Mouse (Mus musculus): Measurements from ENCODE around the gene Rnf169.

DNA sequence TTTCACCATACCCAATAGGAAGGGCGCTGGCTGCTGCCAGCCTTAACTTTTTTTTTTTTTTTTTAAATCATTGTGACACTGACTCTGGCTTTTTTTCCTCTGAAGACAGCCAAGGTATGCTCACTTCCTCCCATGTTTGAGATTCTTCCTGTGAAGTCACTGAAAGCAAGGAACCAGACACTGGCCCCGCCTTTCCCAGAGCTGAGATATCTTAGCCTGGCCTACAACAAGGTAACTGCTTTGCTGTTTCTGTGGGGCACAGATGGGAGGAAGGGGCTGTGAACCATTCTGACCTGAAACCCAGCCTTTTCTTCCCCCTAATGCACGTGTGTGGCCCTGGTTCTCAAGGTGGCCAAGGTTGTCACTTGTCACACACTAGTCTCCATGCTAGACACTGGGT lies 73.9 kb downstream of the Rnf169 start:
- TF ChIP-seq CTCF (IDR thresholded peaks at IDR 0.05; ENCODE audit: borderline replicate concordance, insufficient read depth, low read depth, low read length) (no peak), POLR2A (IDR thresholded peaks at IDR 0.05; ENCODE audit: borderline replicate concordance, insufficient read depth, low read length) (no peak)
